Mouse (Mus musculus): ENCODE measurements around the gene Dusp19. TPM values are rescaled to one million over a fixed set of nuclear protein-coding genes. Genes with fewer than 3 reads are reported as not detected.

Gene Dusp19
- 20.9 TPM for polyA plus RNA-seq (2017; shearing (Covaris generic))

GRCm38 (mm10) chr2:80616854-80617737 lies at the start of gene Dusp19, which contains the start of gene Nup35:
TSS of gene Dusp19 (plus strand) at chr2:80617045.
TSS of gene Nup35 (plus strand) at chr2:80617236.

GRCm38 (mm10) chr2:80581043-80581711 lies 35.7 kb upstream of the Dusp19 start, which contains the start of gene Nckap1:
TSS of gene Nckap1 (minus strand) at chr2:80581380.

Other genes starting within 250 kb of the Dusp19 start
- gene Frzb, start 169.4 kb upstream of the Dusp19 start, polyA plus RNA-seq (2017; shearing (Covaris generic)): not detected
- gene Nckap1, start 35.7 kb upstream of the Dusp19 start, polyA plus RNA-seq (2017; shearing (Covaris generic)): 2.1 TPM
- gene Nup35, start 191 bp downstream of the Dusp19 start, polyA plus RNA-seq (2017; shearing (Covaris generic)): 40.3 TPM